Mouse (Mus musculus): ENCODE measurements around the gene Tcf25. TPM values are rescaled to one million over a fixed set of nuclear protein-coding genes. Genes with fewer than 3 reads are reported as not detected.
"Not testable (repeated sequence)": the region's sequence is repeated elsewhere in the genome, so short reads cannot be mapped to it uniquely, and the experiment has no call there.

The Tcf25 gene
- polyA plus RNA-seq, 1 experiment from 2014 or later: 163 TPM

GRCm38 (mm10) chr8:123446799-123447198 lies 73.2 kb downstream of the Tcf25 start:
- Histone ChIP-seq H3K4me1 (ENCODE audit: control insufficient read depth in 2 of 2, insufficient read depth in 2 of 2, low read length in 2 of 2) (peaks cover 18 to 21% of the 10 kb centered on the region in 2 experiments), H3K4me2 (ENCODE audit: low read length) (no peak overlapping the region), H3K4me3 (ENCODE audit: control insufficient read depth in 1 of 2, insufficient read depth in 1 of 2, low read depth in 1 of 2, low read length in 2 of 2) (no peak overlapping the region), H3K27me3 (ENCODE audit: control insufficient read depth, insufficient read depth, low read length) (no peaks in the 10 kb centered on the region), H3K27ac (replicated peaks in 1 of 2; ENCODE audit: control insufficient read depth in 1 of 2, insufficient read depth in 1 of 2, low read depth in 2 of 2, low read length in 2 of 2) (peak overlapping the region; percentile 49 to 76), H3K9me3 (ENCODE audit: control insufficient read depth, low read length) (no peaks in the 10 kb centered on the region), H3K36me3 (ENCODE audit: control insufficient read depth, insufficient read depth, low read length) (peaks cover 21% of the 10 kb centered on the region), H3K9ac (ENCODE audit: low read length) (no peak overlapping the region)
- 37% methylated on average over 6 of the region's 6 CpGs for WGBS
- 0 out of 2 replicates have a peak, but pooled peaks have one; percentile 23 for ATAC-seq (ENCODE audit: insufficient number of reproducible peaks, insufficient read depth, low FRiP score, low read depth)

- Histone ChIP-seq H3K9ac (ENCODE audit: low read length) (no peak overlapping the region), H3K27ac (replicated peaks in 1 of 2; ENCODE audit: control insufficient read depth in 1 of 2, insufficient read depth in 1 of 2, low read depth in 2 of 2, low read length in 2 of 2) (no peak overlapping the region), H3K9me3 (ENCODE audit: control insufficient read depth, low read length) (no peaks in the 10 kb centered on the region), H3K36me3 (ENCODE audit: control insufficient read depth, insufficient read depth, low read length) (peaks cover 57% of the 10 kb centered on the region), H3K4me3 (ENCODE audit: control insufficient read depth in 1 of 2, insufficient read depth in 1 of 2, low read depth in 1 of 2, low read length in 2 of 2) (no peak overlapping the region), H3K4me1 (ENCODE audit: control insufficient read depth in 2 of 2, insufficient read depth in 2 of 2, low read length in 2 of 2) (peaks cover 12 to 17% of the 10 kb centered on the region in 2 experiments), H3K27me3 (ENCODE audit: control insufficient read depth, insufficient read depth, low read length) (no peaks in the 10 kb centered on the region), H3K4me2 (ENCODE audit: low read length) (no peak overlapping the region)
- ATAC-seq (ENCODE audit: insufficient number of reproducible peaks, insufficient read depth, low FRiP score, low read depth): no peak
- WGBS: 86% methylated on average over 5 of the region's 5 CpGs
Observed at GRCm38 (mm10) chr8:123450783-123451182, 77.2 kb downstream of the Tcf25 start.

DNA sequence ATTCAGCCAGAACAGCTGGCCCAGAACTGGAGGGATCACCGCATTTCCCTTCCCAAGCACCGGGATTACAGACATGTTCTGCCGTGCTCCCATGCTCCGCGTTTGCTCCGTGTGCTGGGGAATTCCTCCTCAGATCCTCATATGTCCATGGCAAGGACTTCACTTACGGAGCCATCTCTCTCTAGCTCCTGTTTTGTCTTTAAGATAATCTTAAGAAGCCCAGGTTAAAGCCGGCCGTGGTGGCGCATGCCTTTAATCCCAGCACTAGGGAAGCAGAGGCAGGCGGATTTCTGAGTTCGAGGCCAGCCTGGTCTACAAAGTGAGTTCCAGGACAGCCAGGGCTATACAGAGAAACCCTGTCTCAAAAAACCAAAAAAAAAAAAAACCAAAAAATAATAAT lies 78.2 kb downstream of the Tcf25 start:
- WGBS: 94% methylated on average over 12 of the region's 12 CpGs
- ATAC-seq (ENCODE audit: insufficient number of reproducible peaks, insufficient read depth, low FRiP score, low read depth); H3K4me3 ChIP-seq (ENCODE audit: control insufficient read depth in 1 of 2, insufficient read depth in 1 of 2, low read depth in 1 of 2, low read length in 2 of 2): not testable (repeated sequence)

GRCm38 (mm10) chr8:123452149-123452548 lies 78.6 kb downstream of the Tcf25 start:
- WGBS: 64% methylated on average over 4 of the region's 4 CpGs
- Histone ChIP-seq H3K36me3 (ENCODE audit: control insufficient read depth, insufficient read depth, low read length) (peaks cover 68% of the 10 kb centered on the region), H3K27me3 (ENCODE audit: control insufficient read depth, insufficient read depth, low read length) (no peaks in the 10 kb centered on the region), H3K9ac (ENCODE audit: low read length) (no peak overlapping the region), H3K9me3 (ENCODE audit: control insufficient read depth, low read length) (no peaks in the 10 kb centered on the region), H3K27ac (replicated peaks in 1 of 2; ENCODE audit: control insufficient read depth in 1 of 2, insufficient read depth in 1 of 2, low read depth in 2 of 2, low read length in 2 of 2) (no peak overlapping the region), H3K4me1 (ENCODE audit: control insufficient read depth in 2 of 2, insufficient read depth in 2 of 2, low read length in 2 of 2) (peaks cover 4 to 5% of the 10 kb centered on the region in 2 experiments; a peak in 3 of 4 replicates), H3K4me3 (ENCODE audit: control insufficient read depth in 1 of 2, insufficient read depth in 1 of 2, low read depth in 1 of 2, low read length in 2 of 2) (no peak overlapping the region), H3K4me2 (ENCODE audit: low read length) (no peak overlapping the region)
- no peak for ATAC-seq (ENCODE audit: insufficient number of reproducible peaks, insufficient read depth, low FRiP score, low read depth)

More for the DNA sequence above, 78.2 kb downstream of the Tcf25 start:
- H3K9me3 ChIP-seq (ENCODE audit: control insufficient read depth, low read length); H3K4me2 ChIP-seq (ENCODE audit: low read length); H3K27me3 ChIP-seq (ENCODE audit: control insufficient read depth, insufficient read depth, low read length); H3K4me1 ChIP-seq (ENCODE audit: control insufficient read depth in 2 of 2, insufficient read depth in 2 of 2, low read length in 2 of 2); H3K27ac ChIP-seq (replicated peaks in 1 of 2; ENCODE audit: control insufficient read depth in 1 of 2, insufficient read depth in 1 of 2, low read depth in 2 of 2, low read length in 2 of 2); H3K9ac ChIP-seq (ENCODE audit: low read length): not testable (repeated sequence)
- peaks cover 67% of the 10 kb centered on the region for H3K36me3 ChIP-seq (ENCODE audit: control insufficient read depth, insufficient read depth, low read length)

DNA sequence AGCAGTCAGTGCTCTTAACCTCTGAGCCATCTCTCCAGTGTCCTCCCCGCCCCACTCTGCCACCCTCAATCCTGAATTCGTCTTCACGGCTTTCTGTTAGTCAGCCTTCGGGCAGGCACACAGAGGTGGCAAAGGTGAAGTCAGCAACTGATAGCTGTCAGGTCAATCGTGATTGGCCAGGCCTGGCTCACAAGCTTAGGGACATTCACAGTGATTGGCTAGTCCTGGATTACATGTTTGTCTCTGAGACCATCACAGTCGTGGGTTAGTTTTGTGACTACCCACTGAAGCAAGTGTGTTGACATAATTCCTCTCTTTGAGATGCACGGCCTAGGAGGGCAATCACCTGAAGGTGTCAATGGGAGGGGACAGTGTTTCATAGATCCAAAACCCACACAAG lies 79.7 kb downstream of the Tcf25 start:
- H3K4me1 ChIP-seq (ENCODE audit: control insufficient read depth in 2 of 2, insufficient read depth in 2 of 2, low read length in 2 of 2): no peaks in the 10 kb centered on the region
- H3K36me3 ChIP-seq (ENCODE audit: control insufficient read depth, insufficient read depth, low read length): peaks cover 78% of the 10 kb centered on the region
- H3K4me2 ChIP-seq (ENCODE audit: low read length): no peak overlapping the region
- H3K27me3 ChIP-seq (ENCODE audit: control insufficient read depth, insufficient read depth, low read length): no peaks in the 10 kb centered on the region
- 72% methylated on average over 7 of the region's 7 CpGs for WGBS
- H3K9ac ChIP-seq (ENCODE audit: low read length): no peak overlapping the region
- ATAC-seq (ENCODE audit: insufficient number of reproducible peaks, insufficient read depth, low FRiP score, low read depth): no peak
- H3K9me3 ChIP-seq (ENCODE audit: control insufficient read depth, low read length): no peaks in the 10 kb centered on the region
- no peak overlapping the region for H3K4me3 ChIP-seq (ENCODE audit: control insufficient read depth in 1 of 2, insufficient read depth in 1 of 2, low read depth in 1 of 2, low read length in 2 of 2)
- no peak overlapping the region for H3K27ac ChIP-seq (replicated peaks in 1 of 2; ENCODE audit: control insufficient read depth in 1 of 2, insufficient read depth in 1 of 2, low read depth in 2 of 2, low read length in 2 of 2)

Other genes with a start within 250 kb of the Tcf25 start
- gene Sult5a1, start 215.4 kb upstream of the Tcf25 start, polyA plus RNA-seq (2014; fragmentation: Nextera tagmentation; extraction: Ambion mirVana): 4.3 and 6.0 TPM in 2 replicates
- gene Dpep1, start 187.5 kb upstream of the Tcf25 start, polyA plus RNA-seq (2014; fragmentation: Nextera tagmentation; extraction: Ambion mirVana): 4.0 and 4.2 TPM in 2 replicates
- 71.2 and 77.7 TPM in 2 replicates for gene Chmp1a, start 161.0 kb upstream of the Tcf25 start, polyA plus RNA-seq (2014; fragmentation: Nextera tagmentation; extraction: Ambion mirVana)
- 3.7 TPM in 2 replicates for gene Spata33, start 160.9 kb upstream of the Tcf25 start, polyA plus RNA-seq (2014; fragmentation: Nextera tagmentation; extraction: Ambion mirVana)
- gene Cdk10, start 148.9 kb upstream of the Tcf25 start, polyA plus RNA-seq (2014; fragmentation: Nextera tagmentation; extraction: Ambion mirVana): 17.1 and 20.7 TPM in 2 replicates
- gene Spata2l, start 137.5 kb upstream of the Tcf25 start, polyA plus RNA-seq (2014; fragmentation: Nextera tagmentation; extraction: Ambion mirVana): 1.9 and 2.8 TPM in 2 replicates
- gene Zfp276, start 119.6 kb upstream of the Tcf25 start, polyA plus RNA-seq (2014; fragmentation: Nextera tagmentation; extraction: Ambion mirVana): 13.0 and 15.5 TPM in 2 replicates
- gene Vps9d1, start 119.4 kb upstream of the Tcf25 start, polyA plus RNA-seq (2014; fragmentation: Nextera tagmentation; extraction: Ambion mirVana): 20.5 and 21.1 TPM in 2 replicates
- 16.5 and 19.4 TPM in 2 replicates for gene Fanca, start 55.2 kb upstream of the Tcf25 start, polyA plus RNA-seq (2014; fragmentation: Nextera tagmentation; extraction: Ambion mirVana)
- gene Spire2, start 41.0 kb upstream of the Tcf25 start, polyA plus RNA-seq (2014; fragmentation: Nextera tagmentation; extraction: Ambion mirVana): 0.77 and 0.85 TPM in 2 replicates
- gene Mc1r, start 33.4 kb downstream of the Tcf25 start, polyA plus RNA-seq (2014; fragmentation: Nextera tagmentation; extraction: Ambion mirVana): 0.07 TPM in 1 of 2 replicates, not detected in the other
- 1.5 and 6.1 TPM in 2 replicates for gene Tubb3, start 37.7 kb downstream of the Tcf25 start, polyA plus RNA-seq (2014; fragmentation: Nextera tagmentation; extraction: Ambion mirVana)
- gene Def8, start 49.8 kb downstream of the Tcf25 start, polyA plus RNA-seq (2014; fragmentation: Nextera tagmentation; extraction: Ambion mirVana): 31.7 and 32.4 TPM in 2 replicates
- gene Afg3l1, start 104.2 kb downstream of the Tcf25 start, polyA plus RNA-seq (2014; fragmentation: Nextera tagmentation; extraction: Ambion mirVana): 27.0 and 29.9 TPM in 2 replicates
- gene Dbndd1, start 141.7 kb downstream of the Tcf25 start, polyA plus RNA-seq (2014; fragmentation: Nextera tagmentation; extraction: Ambion mirVana): 1.0 and 1.1 TPM in 2 replicates
- 13.6 and 13.9 TPM in 2 replicates for gene Gas8, start 145.1 kb downstream of the Tcf25 start, polyA plus RNA-seq (2014; fragmentation: Nextera tagmentation; extraction: Ambion mirVana)